Mouse (Mus musculus) regulatory T cell (primary cell): ENCODE data around the gene B4galt4.

Source experiments
- in situ Hi-C: fragments of 300-600 bp; cut with MboI, MseI; formaldehyde crosslinking; loops from one replicate; pipeline ENCODE4 v1.15.1; 2025; ENCODE audit warnings: high pct_unique_total_duplicates

B4galt4 gene

DNA sequence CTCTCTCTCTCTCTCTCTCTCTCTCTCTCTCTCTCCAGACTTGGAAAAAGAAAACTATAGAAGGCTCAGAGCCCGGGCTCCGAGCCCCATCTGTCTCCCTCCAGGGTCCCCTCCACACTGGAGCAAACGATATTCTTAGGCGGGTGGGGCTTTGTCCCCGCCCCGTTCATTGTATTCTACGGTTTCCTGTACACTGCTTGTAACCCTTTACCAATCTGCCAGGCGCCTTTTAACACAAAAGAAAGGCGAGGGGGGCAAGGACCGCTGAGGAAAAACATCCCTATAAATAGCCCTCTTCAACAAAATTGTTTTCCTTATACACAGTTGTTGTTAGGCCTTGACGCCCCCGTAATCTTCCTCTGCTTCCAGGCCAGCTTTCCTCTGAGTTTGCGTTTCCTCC is 17.1 kb upstream of the B4galt4 start:
- in situ Hi-C loops = loop anchor here (5.0 to 10.0 kb wide), 2 partner anchors 103 to 160 kb away; no protein-coding TSS in a partner anchor

DNA sequence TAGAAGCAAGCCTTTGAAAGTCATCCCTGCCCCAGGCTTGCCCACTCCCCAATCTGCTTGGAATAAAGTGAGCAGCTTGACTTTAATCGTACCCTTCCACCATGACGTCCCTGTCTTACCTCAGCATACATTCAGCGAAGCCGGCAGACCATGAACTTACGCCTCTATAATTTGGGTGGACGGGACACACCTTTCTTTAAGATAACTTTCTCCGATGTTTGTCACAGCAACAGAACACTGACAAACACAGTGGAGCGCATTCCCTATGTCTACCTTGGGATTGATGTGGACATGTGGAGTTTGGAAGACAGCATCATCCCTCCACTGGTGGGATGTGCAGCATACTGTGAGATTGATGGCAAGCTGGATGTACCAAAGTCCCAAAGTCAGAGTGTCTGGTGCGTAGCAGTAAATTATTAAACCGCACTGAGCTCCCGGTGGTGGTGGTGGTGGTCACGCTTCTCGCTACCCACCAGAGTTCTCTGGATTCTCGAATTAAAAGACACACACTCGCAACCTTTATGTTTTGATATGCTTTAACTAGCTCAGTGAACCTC is 13.4 kb upstream of the B4galt4 start:
- in situ Hi-C loops = loop anchor here (10.0 kb wide), 1 partner anchor 164 kb away; no protein-coding TSS in a partner anchor

DNA sequence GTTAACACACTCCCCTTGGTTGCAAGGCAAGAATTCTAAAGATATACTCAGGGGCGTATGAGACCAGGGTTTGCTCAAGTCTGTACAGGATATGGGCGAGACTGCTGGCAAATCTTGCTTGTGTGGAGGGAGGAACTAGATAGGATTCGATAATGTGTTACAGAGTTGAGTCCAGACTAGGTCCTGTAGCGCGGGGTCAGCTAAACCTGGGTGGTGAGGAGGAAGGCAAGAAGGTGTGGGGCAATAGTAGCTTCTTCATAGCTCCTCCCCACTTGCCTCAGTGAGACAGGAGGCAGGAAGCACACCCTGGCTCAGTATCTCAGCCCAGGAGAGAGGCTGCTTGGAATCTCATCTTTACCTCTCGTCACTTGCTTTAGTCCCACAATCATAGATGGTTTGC is 12.9 kb upstream of the B4galt4 start:
- in situ Hi-C loops = loop anchor here (10.0 kb wide), 1 partner anchor 164 kb away; no protein-coding TSS in a partner anchor

DNA sequence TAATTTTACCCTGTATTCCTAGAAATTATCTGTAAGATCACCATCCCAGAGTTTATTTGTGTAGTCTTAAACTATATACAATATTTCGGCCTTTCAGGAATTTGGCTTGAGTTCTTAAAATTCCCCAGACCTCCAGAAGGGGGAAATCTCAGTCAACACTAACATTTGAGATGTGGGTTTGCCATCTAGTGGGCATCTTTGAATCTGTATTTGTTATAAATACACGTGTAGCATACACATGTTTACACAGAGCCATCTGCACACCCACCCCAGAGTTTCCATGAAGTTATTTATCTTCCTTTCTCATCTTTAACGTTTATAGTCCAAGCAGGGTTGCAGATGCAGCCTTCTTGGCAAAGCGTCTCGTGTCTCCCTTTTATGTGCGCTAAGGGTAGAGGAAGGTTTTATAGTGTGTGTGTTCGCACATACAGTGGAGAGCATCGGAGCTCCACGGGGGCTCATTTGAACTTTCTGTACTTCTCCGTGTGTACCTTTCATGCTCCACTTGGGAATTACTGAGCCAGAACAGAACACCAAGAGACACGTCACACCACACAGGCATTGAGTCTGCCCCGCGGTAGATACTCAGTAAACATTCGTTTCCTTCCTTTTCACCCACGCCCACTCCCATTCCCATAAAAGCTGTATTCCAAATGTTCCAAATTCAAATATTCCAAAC is 12.3 kb upstream of the B4galt4 start:
- in situ Hi-C loops = loop anchor here (10.0 kb wide), 1 partner anchor 165 kb away; no protein-coding TSS in a partner anchor

DNA sequence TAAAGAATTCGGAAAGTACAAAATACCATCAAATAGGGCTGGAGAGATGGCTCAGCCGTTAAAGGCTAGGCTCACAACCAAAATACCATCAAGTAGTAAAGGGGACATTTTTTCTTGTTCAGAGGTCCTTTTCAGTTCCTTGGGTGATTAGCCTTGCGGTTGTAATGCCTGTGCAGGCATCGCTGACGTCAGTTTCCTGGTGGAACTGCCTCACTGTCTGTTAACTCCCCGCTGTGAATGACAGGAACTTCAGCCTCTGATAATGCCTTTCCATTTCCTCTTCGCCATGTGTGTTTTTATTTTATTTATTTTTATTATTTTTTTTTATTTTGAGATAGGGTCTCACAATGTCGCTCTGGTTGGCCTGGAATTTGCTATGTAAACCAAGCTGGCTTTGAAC is 11.1 kb upstream of the B4galt4 start:
- in situ Hi-C loops = no loop called here

DNA sequence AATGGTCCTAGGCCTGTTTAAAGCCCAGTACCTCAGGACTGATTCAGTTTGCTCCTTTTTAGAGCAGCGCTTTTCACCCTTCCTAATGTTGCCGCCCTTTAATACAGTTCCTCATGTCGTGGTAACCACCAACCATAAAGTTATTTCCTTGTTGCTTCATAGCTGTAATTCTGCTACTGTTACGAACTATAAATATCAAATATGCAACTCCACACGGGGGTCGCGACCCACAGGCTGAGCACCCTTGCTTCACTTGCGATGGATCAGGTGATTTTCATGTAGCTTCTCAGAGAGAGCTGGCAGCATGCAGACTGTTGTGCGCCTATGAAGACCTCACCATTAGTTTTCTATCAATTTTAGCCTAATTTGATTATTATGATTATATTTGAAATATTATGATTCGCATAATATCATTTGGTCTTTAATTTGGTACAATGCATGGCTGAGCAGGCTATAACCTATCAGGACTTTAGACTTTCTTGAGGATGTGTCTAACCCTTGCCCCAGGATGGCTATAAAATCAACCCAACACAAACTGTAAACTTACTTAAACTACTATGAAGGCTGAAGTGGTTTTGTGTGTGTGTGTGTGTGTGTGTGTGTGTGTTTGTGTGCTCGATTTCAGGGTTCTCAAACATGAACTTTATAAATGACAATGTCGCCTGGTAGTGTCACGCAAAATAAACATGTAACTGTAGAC is 710 bp upstream of the B4galt4 start:
- in situ Hi-C loops = no loop called here

DNA sequence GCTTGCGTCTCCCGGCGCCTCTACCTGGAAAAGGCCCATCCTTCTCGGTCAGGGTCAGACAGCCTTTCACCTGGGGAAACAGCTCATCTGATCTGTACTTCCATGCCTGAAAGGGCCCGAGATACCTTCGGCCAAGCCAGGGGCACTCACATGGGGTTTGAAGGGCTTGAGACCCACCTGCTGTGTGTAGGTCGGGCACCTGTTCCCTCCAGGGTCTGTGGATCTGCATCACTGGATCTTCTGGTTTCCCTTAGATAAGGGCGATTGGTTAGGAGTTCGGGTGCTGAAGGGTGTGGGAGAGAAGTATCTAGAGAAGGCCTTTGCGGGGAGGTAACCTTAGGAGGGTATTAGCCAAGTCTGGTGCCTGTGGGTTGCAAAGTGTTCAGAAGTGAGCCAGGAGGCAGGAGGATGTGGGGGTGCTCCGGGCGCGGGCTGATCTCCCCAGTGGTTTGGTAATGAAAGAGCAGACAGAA is 631 bp downstream of the B4galt4 start:
- in situ Hi-C loops = no loop called here

DNA sequence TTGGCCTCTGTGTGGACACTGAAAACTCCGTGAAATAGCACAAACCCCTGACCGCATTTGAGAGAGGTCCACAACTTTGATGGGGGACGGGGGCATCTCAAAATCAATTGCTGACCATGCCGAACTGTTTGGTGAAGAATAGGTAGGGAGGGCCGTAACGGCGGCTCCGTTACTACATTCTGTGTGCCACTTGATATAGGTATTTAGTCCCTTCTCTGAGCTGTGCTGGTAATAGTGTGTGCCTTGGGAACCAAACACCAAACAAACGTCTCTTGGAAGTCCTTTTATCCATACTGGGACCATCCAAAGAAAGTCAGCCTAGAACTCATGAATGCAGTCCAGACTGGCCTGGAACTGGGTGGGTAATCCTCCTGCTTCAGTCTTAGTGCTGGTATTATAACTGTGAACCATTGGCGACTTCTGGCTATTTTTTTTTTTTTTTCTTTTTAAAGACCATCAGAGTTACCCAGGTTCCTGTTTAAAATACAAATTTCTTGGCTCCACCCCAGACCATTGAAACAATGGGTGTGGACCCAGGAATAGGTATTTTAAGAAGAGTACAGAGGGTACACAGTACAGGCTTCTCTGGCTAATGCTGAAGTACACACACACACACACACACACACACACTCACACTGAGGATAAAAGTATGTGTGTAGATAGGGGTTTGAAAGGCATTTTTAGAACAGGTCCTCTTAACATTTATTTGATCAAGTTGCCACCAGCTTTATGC is 2.0 kb downstream of the B4galt4 start:
- in situ Hi-C loops = no loop called here

DNA sequence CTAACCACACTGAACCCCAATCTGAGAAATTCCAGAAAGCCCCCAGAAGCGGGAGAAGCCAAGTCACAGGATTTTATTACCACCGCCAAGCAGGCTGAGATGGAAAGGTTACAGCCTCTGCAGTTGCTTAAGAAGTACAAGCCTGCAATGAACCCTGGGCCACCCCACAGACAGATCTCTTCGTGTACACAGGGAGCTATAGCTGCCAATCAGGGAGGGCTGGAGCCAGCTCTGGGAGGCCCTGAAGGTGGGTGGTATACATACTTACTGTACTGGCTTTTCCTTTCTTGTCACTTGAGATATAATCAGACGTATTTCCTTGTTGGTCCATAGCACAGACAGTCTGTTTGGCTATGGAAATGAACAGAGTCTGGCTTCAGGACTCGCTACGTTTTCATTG is 8.7 kb downstream of the B4galt4 start:
- in situ Hi-C loops = no loop called here

DNA sequence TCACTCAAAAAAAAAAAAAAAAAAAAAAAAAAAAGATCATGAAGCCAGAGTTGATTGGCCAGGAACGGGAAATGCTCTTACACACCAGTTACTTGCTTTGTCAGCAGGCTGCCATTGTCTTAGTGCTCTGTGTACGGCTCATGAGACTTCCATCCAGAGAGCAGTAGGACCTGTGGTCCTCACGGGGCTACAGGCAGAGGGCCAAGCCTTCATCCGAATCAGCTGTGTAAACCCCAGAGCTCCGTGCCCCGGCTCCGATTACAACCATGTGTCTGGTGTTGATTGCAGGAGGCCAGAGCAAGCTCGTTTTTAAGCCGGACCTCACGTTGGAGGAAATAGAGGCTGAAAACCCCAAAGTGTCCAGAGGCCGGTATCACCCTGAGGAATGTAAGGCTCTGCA is 11.6 kb downstream of the B4galt4 start:
- in situ Hi-C loops = no loop called here

DNA sequence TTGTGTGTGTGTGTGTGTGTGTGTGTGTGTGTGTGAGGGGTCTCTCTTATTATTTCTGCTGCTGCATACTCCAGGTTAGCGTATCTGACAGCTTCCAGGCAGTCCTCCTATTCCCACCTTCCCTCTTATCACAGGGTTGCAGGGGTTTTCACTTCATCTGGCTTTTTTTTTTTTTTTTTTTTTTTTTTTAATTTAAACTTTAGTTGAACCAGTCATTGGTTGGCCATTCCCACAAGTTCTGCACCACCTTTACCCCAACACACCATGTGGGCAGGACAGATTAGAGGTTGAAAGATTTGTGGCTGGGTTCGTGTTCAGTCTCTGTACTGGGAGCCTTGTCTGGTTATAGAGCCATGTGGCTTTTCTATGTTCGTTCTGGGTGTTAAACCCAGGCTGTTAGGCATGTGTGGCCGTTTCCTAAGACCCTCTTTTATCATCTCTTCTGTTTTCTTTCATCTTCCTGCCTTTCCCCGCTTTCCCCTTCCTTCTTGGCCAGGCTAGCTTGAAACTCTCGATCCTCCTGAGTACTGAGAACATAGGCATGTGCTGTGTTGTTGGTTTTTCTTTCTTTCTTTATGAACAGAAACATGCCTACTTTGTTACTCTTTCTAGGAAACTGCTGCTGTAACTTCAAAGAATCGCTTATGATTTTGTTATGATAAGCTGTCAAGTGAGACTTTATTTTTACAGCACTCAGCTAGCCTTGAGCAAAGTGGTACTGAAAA is 13.6 kb downstream of the B4galt4 start:
- in situ Hi-C loops = no loop called here

DNA sequence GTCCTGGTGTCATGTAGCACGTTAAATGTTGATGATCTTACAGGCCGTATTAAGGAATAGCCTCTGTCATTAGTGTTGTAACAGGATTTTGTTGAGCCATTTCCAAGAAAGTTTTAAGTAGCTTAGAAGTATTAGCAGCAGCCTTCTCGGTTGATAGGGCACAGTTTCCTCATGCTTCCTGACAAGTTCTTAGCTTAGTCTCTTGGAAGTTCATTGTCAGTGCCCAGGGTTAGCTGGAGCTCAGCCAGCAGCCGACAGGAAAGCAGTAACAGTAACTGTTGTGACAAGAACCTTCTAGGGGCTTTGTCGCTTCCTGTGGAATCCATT is 14.1 kb downstream of the B4galt4 start:
- in situ Hi-C loops = no loop called here

DNA sequence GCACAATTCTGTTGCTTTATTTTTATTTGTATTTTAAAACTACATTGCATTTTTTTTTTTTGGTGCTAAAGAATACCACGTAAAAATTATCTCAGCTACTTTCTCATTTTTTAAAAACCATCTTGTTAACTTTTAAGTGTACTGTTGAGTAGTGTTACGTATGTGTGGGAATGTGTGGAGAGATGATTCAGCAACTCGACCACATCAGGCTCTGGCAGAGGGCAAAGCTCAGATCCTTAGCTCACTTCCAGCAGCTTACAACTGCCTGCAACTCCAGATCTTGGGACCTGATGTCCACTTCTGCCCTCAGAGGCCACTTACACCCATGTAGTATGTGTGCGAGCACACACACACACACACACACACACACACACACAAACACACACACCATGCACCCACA is 14.5 kb downstream of the B4galt4 start:
- in situ Hi-C loops = no loop called here

DNA sequence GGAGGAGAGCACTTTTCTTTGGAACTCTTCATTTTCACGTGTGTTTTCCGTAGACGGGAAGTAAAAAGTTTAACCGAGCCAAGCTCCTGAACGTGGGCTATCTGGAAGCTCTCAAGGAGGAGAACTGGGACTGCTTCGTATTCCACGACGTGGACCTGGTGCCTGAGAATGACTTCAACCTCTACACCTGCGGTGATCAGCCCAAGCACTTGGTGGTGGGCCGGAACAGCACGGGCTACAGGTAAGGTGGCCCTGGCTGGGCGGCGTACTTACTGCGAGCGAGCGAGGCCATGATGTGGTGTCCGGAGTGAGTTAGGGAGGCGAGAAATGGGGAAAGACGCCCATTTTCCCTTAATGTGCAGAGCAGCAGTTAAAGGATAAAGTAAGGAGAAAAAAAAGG is 15.6 kb downstream of the B4galt4 start:
- in situ Hi-C loops = no loop called here

DNA sequence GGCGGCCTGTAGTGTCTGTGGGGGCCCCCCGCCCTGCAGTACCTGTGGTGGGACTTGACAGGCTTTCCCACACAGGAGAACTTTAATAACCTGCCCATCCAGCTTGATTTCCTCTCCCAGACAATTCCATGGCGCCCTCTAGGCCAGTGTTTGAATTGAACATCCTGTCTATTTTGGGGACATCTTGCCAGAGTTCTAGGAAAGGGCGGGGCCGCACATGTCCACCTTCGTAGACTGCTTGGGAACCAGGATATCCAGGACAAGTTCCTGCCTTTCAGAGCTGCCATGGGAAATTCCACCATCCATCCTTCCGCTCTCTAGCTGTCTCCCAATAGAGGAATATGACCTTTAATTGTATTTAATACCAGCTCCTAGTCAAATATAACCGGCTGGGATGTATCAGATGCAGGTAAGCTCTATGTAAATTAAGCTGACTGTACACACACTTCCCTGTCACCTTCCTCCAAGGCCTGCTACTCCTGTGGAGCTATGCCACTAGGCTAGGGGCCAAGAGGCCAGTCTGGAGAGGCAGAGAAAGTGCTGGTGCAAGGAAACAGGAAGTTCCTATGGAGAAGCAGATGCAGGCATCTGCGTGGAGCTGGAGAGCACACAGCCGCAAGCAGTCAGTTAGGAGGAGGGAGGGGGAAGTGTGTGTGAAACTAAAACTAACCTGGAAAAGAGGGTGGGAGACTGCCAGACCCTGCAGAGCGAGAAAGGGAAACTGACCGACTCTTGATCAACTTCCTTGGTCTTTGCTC is 16.2 kb downstream of the B4galt4 start:
- in situ Hi-C loops = no loop called here

DNA sequence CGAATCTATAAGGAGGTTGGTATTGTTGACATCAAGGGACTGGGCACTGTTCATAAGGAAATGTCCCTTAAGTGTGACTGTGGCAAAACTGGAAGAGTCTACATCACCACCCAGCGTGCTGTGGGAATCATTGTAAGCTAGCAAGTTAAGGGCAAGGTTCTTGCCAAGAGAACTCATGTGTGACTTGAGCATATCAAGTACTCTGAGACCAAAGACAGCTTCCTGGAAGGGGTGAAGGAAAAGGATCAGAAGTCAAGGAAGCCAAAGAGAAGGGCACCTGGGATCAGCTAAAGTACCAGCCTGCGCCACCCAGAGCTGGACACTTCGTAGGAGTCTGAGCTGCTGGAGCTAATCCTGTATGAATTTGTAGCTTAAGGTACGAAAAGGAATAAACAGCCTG is 18.2 kb downstream of the B4galt4 start:
- in situ Hi-C loops = no loop called here

DNA sequence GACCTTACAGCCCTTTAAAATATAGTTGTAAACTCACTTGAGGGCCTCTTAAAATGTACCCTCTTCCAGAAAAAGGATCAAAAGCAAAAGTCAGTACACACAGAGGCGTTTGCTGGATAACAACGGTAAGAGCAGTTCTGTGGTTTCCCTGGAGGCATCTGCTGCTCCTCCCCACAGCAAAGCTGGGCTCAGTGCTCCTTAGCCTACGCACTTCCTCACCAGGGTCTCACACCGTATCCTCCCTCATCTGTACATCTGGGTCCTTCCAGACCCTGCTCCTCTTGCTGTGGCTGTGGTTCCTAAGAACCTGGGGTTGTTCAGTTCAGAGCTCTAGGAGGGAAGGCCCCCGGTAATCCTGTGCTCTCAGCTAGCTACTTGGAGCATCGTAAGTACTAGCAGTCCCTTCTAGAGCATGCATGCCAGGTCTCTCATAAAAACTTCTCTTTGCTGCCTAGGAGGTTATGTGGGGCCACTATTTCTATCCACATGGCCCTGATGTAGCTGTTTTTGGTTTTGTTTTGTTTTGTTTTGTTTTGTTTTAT is 18.8 kb downstream of the B4galt4 start:
- in situ Hi-C loops = no loop called here

DNA sequence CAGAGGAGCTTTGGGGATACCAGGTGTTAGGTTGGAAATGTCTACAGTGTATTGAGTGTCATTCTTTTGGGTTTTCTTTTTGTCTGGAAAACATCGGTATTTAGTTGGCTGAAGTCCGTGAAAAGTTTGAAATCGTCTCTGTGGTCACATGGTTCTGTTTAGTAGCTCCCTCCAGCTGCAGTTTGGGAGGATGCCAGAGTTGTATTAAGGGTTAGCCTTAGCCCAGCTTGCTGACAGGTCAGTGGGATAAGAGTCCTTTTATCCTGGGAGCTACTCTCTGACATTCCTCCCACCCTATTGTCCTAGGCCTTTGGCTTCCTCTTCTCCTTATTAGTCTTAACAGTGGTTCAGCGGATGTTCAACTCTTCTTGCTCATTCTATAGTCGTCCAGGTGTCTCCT is 19.9 kb downstream of the B4galt4 start:
- in situ Hi-C loops = no loop called here

DNA sequence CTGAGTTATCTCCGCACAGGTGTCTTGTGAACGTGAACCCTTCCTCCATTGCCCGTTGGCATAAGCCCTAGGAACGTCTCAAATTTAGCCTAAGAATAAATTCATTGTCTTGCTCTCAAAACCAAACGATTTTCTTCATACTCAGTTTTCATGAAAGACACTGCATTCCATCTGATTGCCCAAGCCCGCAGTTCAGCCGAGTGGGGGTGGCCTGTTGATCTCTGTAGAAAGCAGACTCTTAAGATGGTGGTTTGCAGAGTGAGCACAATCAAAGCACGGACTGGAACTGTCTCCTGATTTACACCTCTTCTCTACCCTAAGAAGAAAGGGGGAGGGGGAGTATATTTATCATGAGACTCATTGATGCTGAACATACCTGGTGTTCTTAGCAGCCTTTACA is 20.3 kb downstream of the B4galt4 start:
- in situ Hi-C loops = no loop called here

DNA sequence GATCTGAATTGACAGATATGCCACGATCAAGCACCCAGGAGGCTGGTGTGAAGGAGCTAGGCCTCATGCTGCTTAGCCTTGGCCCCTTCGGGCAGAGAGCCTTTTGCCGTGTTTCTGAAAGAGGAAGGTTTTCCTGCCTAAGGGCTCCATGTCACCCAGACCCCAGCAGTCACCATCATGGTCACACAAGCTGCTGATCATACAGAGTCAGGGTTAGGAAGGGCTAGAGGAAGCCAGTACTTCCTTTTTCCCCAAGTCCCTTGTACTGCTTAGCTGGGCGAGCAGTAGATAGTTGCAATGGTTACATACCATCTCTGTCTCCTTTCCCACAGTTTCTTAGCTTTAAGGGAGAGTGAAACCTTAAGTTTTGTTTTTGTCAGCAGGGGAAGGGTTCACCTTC is 21.4 kb downstream of the B4galt4 start:
- in situ Hi-C loops = no loop called here

DNA sequence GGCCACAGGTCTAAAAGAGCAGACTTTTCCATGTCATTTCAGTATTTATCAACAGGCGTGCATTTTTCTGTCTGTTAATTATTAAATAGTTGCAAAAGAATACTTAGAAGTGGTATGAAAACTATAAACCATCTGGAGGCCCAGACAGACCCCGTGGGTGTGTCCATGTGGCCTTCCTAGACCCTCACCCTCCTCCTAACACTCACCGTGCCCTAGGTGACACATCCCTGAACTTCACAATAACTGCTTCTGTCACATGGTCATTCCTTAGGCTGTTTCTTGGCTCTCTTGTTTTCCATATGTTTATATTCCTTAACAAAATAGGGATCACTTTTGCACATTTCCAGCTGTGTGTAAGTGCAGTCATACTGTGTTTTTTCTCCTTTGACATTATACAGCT is 24.6 kb downstream of the B4galt4 start:
- in situ Hi-C loops = no loop called here
